Mouse (Mus musculus): ENCODE data around the gene Bcl6b. TPM values are rescaled to one million over a fixed set of nuclear protein-coding genes. Genes with fewer than 3 reads are reported as not detected.

The Bcl6b gene
- polyA plus RNA-seq, 1 experiment: 1.4 TPM

DNA sequence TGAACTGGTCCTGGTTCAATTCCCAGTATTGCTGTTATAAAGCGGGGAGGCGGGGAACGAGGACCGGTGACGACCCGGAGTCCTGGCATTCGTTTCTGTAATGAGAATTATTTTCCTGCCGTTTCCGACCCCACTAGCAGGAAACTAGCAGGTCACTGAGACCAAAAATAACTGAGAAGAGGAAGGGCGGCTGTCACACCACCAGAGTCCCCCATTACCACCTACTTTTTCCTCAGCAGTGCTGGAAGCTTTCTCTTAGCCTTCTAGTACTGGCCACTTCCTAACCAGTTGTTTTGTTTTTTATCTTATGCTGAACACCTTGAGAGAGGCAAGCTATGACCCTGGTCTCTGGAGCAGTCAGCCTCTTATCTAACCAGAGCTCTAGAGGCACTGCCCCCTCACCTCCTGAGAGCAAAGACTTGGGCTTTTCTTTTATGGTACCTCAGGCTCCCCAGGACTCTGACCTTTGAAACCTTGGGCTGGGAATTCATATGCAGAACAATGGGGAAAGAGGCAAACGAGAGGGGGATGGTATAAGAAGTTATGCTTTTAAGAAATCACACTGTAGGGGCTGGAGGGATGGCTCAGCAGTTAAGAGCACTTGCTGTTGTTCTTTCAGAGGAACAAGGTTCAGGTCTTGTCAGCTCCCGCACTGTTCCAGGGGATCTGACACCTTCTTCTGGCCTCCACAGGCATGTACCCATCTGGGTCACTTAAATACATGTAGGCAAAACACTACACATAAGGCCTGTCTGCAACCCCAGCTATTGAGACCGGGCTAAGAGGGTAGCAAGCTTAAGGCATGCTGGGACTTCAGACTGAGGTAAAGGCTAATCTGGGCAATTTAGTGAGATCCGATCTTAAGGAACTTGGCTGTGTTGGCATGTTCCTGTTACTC, 7.7 kb downstream of the Bcl6b start:
- DNase-seq: peak in 1 of 2 experiments; percentile 53
- WGBS: 7% methylated on average over 14 of the region's 14 CpGs
- peaks cover 13% of the 10 kb centered on the region for H3K4me1 ChIP-seq (ENCODE audit: control insufficient read depth, insufficient read depth, low read length)

GRCm38 (mm10) chr11:70220731-70221602, 8.6 kb downstream of the Bcl6b start, which contains the start of gene Slc16a13:
TSS of gene Slc16a13 (minus strand) at chr11:70221064.
- under 1% methylated on average over 28 of the region's 28 CpGs for WGBS
- TF ChIP-seq CTCF (IDR thresholded peaks at IDR 0.05; ENCODE audit: borderline replicate concordance, insufficient read depth, low read depth, low read length) (no peak), POLR2A (IDR thresholded peaks at IDR 0.05; ENCODE audit: borderline replicate concordance, insufficient read depth, low read length) (peak; percentile 100)
- peak within 1 kb of the TSS; percentile 88 for H3K27ac ChIP-seq (ENCODE audit: insufficient read depth, low read length)
- H3K4me1 ChIP-seq (ENCODE audit: control insufficient read depth, insufficient read depth, low read length): peaks cover 10% of the 10 kb centered on the region
- peak within 1 kb of the TSS; percentile 82 for H3K4me3 ChIP-seq (replicated peaks; ENCODE audit: insufficient read depth, low read depth, low read length)
- no peaks in the 10 kb centered on the region for H3K27me3 ChIP-seq (ENCODE audit: control insufficient read depth, insufficient read depth, low read length)
- DNase-seq: peak; percentile 96 to 99

More for the DNA sequence above, 7.7 kb downstream of the Bcl6b start:
- TF ChIP-seq CTCF (IDR thresholded peaks at IDR 0.05; ENCODE audit: borderline replicate concordance, insufficient read depth, low read depth, low read length): no peak
- no peak for TF ChIP-seq POLR2A (IDR thresholded peaks at IDR 0.05; ENCODE audit: borderline replicate concordance, insufficient read depth, low read length)
- Histone ChIP-seq H3K4me3 (replicated peaks; ENCODE audit: insufficient read depth, low read depth, low read length) (peak overlapping the region; percentile 82), H3K27me3 (ENCODE audit: control insufficient read depth, insufficient read depth, low read length) (no peaks in the 10 kb centered on the region), H3K27ac (ENCODE audit: insufficient read depth, low read length) (peak overlapping the region; percentile 78)

DNA sequence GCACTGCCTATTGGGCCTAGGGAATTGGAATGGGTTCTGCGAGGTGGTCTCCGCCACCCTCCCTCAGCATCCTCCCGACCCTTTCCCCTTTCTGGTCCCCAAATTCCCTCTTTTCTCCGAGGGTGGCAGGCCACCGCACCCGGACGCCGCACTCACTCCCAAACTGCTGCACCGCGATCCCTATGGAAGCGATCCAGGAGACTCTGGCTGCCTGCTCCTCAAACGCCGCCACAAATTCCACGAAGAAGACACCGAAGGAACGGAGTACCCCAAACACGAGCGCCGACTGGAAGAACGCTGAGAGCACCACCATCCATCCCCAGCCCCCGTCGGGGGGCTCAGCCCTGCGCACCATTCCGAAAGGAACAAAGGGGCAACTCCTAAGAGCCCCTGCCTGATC, 9.3 kb downstream of the Bcl6b start:
- TF ChIP-seq CTCF (IDR thresholded peaks at IDR 0.05; ENCODE audit: borderline replicate concordance, insufficient read depth, low read depth, low read length) (no peak), POLR2A (IDR thresholded peaks at IDR 0.05; ENCODE audit: borderline replicate concordance, insufficient read depth, low read length) (no peak)
- peak overlapping the region; percentile 88 for H3K27ac ChIP-seq (ENCODE audit: insufficient read depth, low read length)
- H3K4me1 ChIP-seq (ENCODE audit: control insufficient read depth, insufficient read depth, low read length): peaks cover 10% of the 10 kb centered on the region
- no peaks in the 10 kb centered on the region for H3K27me3 ChIP-seq (ENCODE audit: control insufficient read depth, insufficient read depth, low read length)
- peak overlapping the region; percentile 82 for H3K4me3 ChIP-seq (replicated peaks; ENCODE audit: insufficient read depth, low read depth, low read length)
- 1% methylated on average over 24 of the region's 24 CpGs for WGBS
- peak; percentile 70 to 75 for DNase-seq

DNA sequence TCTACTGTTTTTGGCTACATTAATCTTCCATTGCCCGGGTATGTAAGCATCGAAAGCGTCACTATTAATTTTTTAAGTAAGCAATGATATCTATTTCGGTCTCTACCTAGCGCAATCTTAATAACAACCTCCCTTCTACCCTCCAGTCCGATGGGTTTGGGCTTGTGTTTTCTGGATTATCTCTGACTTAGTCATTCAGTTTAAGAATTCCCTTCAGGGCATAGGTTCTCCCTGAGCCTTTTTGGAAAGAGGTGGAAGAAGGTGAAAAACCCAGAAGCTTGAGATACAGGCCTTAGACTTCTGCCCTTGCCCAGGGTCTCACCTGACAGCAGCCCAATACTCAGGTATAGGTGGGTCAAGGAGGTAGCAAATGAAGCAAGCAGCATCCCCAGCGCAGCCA, 9.7 kb downstream of the Bcl6b start:
- no peak for TF ChIP-seq CTCF (IDR thresholded peaks at IDR 0.05; ENCODE audit: borderline replicate concordance, insufficient read depth, low read depth, low read length)
- TF ChIP-seq POLR2A (IDR thresholded peaks at IDR 0.05; ENCODE audit: borderline replicate concordance, insufficient read depth, low read length): no peak
- Histone ChIP-seq H3K4me3 (replicated peaks; ENCODE audit: insufficient read depth, low read depth, low read length) (peak overlapping the region; percentile 82), H3K4me1 (ENCODE audit: control insufficient read depth, insufficient read depth, low read length) (peaks cover 10% of the 10 kb centered on the region), H3K27me3 (ENCODE audit: control insufficient read depth, insufficient read depth, low read length) (no peaks in the 10 kb centered on the region), H3K27ac (ENCODE audit: insufficient read depth, low read length) (peak overlapping the region; percentile 88)
- DNase-seq: no peak
- WGBS: 36% methylated on average over 7 of the region's 7 CpGs

DNA sequence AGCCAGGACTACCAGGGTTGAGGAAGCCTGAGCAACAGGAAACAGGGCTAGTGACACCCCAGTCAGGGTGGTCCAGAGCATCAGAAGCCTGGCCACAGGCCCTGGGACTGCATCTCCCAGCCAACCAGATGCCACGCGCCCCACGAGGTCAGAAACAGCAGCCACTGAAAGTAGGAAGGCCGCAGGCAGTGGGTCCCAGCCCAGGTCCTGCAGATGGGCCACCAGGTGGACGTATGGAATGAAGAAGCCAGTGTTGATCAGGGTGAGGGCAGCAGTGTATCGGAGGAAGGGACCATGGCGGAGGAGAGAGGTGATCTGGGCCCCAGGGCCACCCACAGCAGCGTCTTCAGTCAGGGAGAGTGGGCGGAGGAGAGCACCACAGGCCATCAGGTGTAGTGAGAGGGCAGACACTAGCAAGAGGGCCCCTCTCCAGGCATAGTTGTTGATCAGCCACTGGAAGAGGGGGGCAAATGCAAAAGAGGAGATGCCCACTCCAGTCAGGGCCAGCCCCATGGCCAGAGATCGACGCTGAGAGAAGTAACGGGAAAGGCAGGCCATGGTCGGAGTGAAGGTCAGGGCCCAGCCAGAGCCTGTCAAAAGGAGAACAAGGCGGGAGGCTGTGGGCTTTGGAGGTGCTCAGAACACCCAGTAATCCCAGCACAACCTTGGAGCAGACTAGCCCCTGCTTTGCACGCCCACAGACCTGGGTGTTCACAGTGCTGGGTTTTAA, 10.7 kb downstream of the Bcl6b start:
- 66% methylated on average over 15 of the region's 15 CpGs for WGBS
- no peak for TF ChIP-seq POLR2A (IDR thresholded peaks at IDR 0.05; ENCODE audit: borderline replicate concordance, insufficient read depth, low read length)
- no peak for TF ChIP-seq CTCF (IDR thresholded peaks at IDR 0.05; ENCODE audit: borderline replicate concordance, insufficient read depth, low read depth, low read length)
- H3K4me1 ChIP-seq (ENCODE audit: control insufficient read depth, insufficient read depth, low read length): peaks cover 10% of the 10 kb centered on the region
- H3K27ac ChIP-seq (ENCODE audit: insufficient read depth, low read length): peak overlapping the region; percentile 47; the same call in 1 of the 2 replicates
- H3K27me3 ChIP-seq (ENCODE audit: control insufficient read depth, insufficient read depth, low read length): no peaks in the 10 kb centered on the region
- DNase-seq: peak in 1 of 2 experiments; percentile 42
- peak overlapping the region; percentile 82 for H3K4me3 ChIP-seq (replicated peaks; ENCODE audit: insufficient read depth, low read depth, low read length)

- WGBS: 84% methylated on average over 4 of the region's 4 CpGs
- H3K4me1 ChIP-seq (ENCODE audit: control insufficient read depth, insufficient read depth, low read length): peaks cover 10% of the 10 kb centered on the region
Measured at GRCm38 (mm10) chr11:70218039-70218438, 11.6 kb downstream of the Bcl6b start.

DNA sequence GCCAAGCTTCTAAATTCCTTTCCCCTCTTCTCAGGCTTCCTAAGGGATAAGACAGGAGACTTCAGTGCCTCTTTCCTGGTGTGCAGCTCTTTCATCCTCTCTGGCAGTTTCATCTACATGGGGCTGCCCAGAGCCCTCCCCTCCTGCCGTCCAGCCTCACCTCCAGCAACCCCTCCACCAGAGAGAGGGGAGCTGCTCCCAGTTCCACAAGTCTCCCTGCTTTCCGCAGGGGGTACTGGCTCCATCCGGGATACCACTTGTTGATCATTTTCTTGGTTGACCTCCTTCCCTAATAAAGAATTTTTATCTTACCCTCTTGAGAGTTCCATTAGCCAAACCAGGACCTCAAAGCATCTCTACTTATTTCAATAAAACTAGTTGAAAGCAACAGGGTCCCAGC, 13.5 kb downstream of the Bcl6b start:
- peak in 1 of 2 experiments; percentile 24 for DNase-seq
- TF ChIP-seq POLR2A (IDR thresholded peaks at IDR 0.05; ENCODE audit: borderline replicate concordance, insufficient read depth, low read length) (no peak), CTCF (IDR thresholded peaks at IDR 0.05; ENCODE audit: borderline replicate concordance, insufficient read depth, low read depth, low read length) (no peak)
- WGBS: 48% methylated on average over 3 of the region's 3 CpGs
- Histone ChIP-seq H3K4me1 (ENCODE audit: control insufficient read depth, insufficient read depth, low read length) (peaks cover 21% of the 10 kb centered on the region), H3K4me3 (replicated peaks; ENCODE audit: insufficient read depth, low read depth, low read length) (peak overlapping the region; percentile 80), H3K27ac (ENCODE audit: insufficient read depth, low read length) (no peak overlapping the region), H3K27me3 (ENCODE audit: control insufficient read depth, insufficient read depth, low read length) (no peaks in the 10 kb centered on the region)

More at GRCm38 (mm10) chr11:70218039-70218438, 11.6 kb downstream of the Bcl6b start:
- H3K27me3 ChIP-seq (ENCODE audit: control insufficient read depth, insufficient read depth, low read length): no peaks in the 10 kb centered on the region
- H3K27ac ChIP-seq (ENCODE audit: insufficient read depth, low read length): no peak overlapping the region
- DNase-seq: no peak
- TF ChIP-seq CTCF (IDR thresholded peaks at IDR 0.05; ENCODE audit: borderline replicate concordance, insufficient read depth, low read depth, low read length) (no peak), POLR2A (IDR thresholded peaks at IDR 0.05; ENCODE audit: borderline replicate concordance, insufficient read depth, low read length) (no peak)
- H3K4me3 ChIP-seq (replicated peaks; ENCODE audit: insufficient read depth, low read depth, low read length): no peak overlapping the region

Measured in cerebellum, adult 2 months (tissue).